Mouse (Mus musculus): ENCODE measurements around the gene Pkhd1.

- TF ChIP-seq GATA1 (IDR thresholded peaks at IDR 0.05; ENCODE audit: low read length) (no peak), TAL1 (IDR thresholded peaks at IDR 0.05; ENCODE audit: low read length) (no peak)
These were observed 189.4 kb downstream of the Pkhd1 start for GRCm38 (mm10) chr1:20428370-20429055.
